Mouse (Mus musculus) small intestine, adult 2 months (tissue): ENCODE results near the gene Cgrrf1.

Source experiments
- CTCF ChIP-seq: fragments of 200-500 bp; IDR thresholded peaks from 2 replicates; pipeline ENCODE4 v1.5.1; 2012; ENCODE audit warnings: low read depth, mild to moderate bottlenecking, control low read depth, inconsistent platforms, low read length, moderate library complexity, mixed read lengths; ENCODE audit not compliant: insufficient replicate concordance, insufficient read length; ENCODE audit errors: extremely low read depth
- POLR2A ChIP-seq: fragments of 200-500 bp; IDR thresholded peaks from 2 replicates; pipeline ENCODE4 v1.6.1; 2012; ENCODE audit warnings: low read depth, mild to moderate bottlenecking, control low read depth, inconsistent platforms, low read length, moderate library complexity

- TF ChIP-seq CTCF: no peak
- TF ChIP-seq POLR2A: no peak
Measured at GRCm38 (mm10) chr14:46815640-46816039, 16.3 kb upstream of the Cgrrf1 start.
